Mouse (Mus musculus): ENCODE data around the gene Mtch2. TPM values are rescaled to one million over a fixed set of nuclear protein-coding genes. Genes with fewer than 3 reads are reported as not detected.
"Not testable (repeated sequence)": the region's sequence is repeated elsewhere in the genome, so short reads cannot be mapped to it uniquely, and the experiment has no call there.

Gene Mtch2
- total and polyA plus RNA-seq, 2 experiments from 2014 or later, result 106 to 222 TPM

- H3K9me3 ChIP-seq (ENCODE audit: low read length), result no peaks in the 10 kb centered on the region
- no peaks in the 10 kb centered on the region for H3K36me3 ChIP-seq (ENCODE audit: insufficient read depth)
- DNase-seq (no peak), ATAC-seq (no peak)
- H3K4me2 ChIP-seq (ENCODE audit: low read depth), result peak overlapping the region; percentile 79
- 63% methylated on average over 5 of the region's 5 CpGs for WGBS
- H3K27ac ChIP-seq (ENCODE audit: low read depth, low read length), result no peak overlapping the region
- no peak for TF ChIP-seq CTCF (IDR thresholded peaks at IDR 0.05; ENCODE audit: low read depth)
- H3K4me3 ChIP-seq (ENCODE audit: low read depth, low read length), result peak overlapping the region; percentile 72; the same call in 1 of the 2 replicates
- peak overlapping the region; percentile 94; the same call in 1 of the 2 replicates for H3K9ac ChIP-seq
- peaks cover 3% of the 10 kb centered on the region; the same call in 1 of the 2 replicates for H3K27me3 ChIP-seq (ENCODE audit: insufficient read depth, low read length)
- H3K4me1 ChIP-seq (ENCODE audit: insufficient read depth), result peaks cover 25% of the 10 kb centered on the region
Measured at GRCm38 (mm10) chr2:90887627-90888026, 40.7 kb downstream of the Mtch2 start.

GRCm38 (mm10) chr2:90889550-90890548 lies 42.9 kb downstream of the Mtch2 start:
- Histone ChIP-seq H3K4me2 (ENCODE audit: low read depth) (peak overlapping the region; percentile 63), H3K9ac (peak overlapping the region; percentile 54), H3K27me3 (ENCODE audit: insufficient read depth, low read length) (peaks cover 3% of the 10 kb centered on the region; the same call in 1 of the 2 replicates), H3K9me3 (ENCODE audit: low read length) (no peaks in the 10 kb centered on the region), H3K4me1 (ENCODE audit: insufficient read depth) (peaks cover 25% of the 10 kb centered on the region), H3K4me3 (ENCODE audit: low read depth, low read length) (peak overlapping the region; percentile 44), H3K27ac (ENCODE audit: low read depth, low read length) (peak overlapping the region; percentile 73), H3K36me3 (ENCODE audit: insufficient read depth) (peaks cover 8% of the 10 kb centered on the region)
- peak; percentile 16; the same call in 1 of the 2 replicates for TF ChIP-seq CTCF (IDR thresholded peaks at IDR 0.05; ENCODE audit: low read depth)
- 7% methylated on average over 117 of the region's 133 CpGs for WGBS
- ATAC-seq (peak; percentile 73), DNase-seq (peak; percentile 82)

GRCm38 (mm10) chr2:90893673-90894298 lies 46.8 kb downstream of the Mtch2 start:
- H3K9me3 ChIP-seq (ENCODE audit: low read length), result no peaks in the 10 kb centered on the region
- no peak overlapping the region for H3K4me3 ChIP-seq (ENCODE audit: low read depth, low read length)
- DNase-seq, result no peak
- no peak overlapping the region for H3K27ac ChIP-seq (ENCODE audit: low read depth, low read length)
- no peak overlapping the region for H3K9ac ChIP-seq
- H3K4me1 ChIP-seq (ENCODE audit: insufficient read depth), result peaks cover 12% of the 10 kb centered on the region
- peaks cover 3% of the 10 kb centered on the region; the same call in 1 of the 2 replicates for H3K27me3 ChIP-seq (ENCODE audit: insufficient read depth, low read length)
- H3K36me3 ChIP-seq (ENCODE audit: insufficient read depth), result peaks cover 36% of the 10 kb centered on the region
- TF ChIP-seq CTCF (IDR thresholded peaks at IDR 0.05; ENCODE audit: low read depth), result no peak
- H3K4me2 ChIP-seq (ENCODE audit: low read depth), result no peak overlapping the region
- no peak for ATAC-seq
- 94% methylated on average over 6 of the region's 6 CpGs for WGBS

GRCm38 (mm10) chr2:90894299-90894677 lies 47.3 kb downstream of the Mtch2 start:
- not testable (repeated sequence) for H3K4me1 ChIP-seq (ENCODE audit: insufficient read depth); H3K9ac ChIP-seq; DNase-seq; H3K4me3 ChIP-seq (ENCODE audit: low read depth, low read length); H3K27me3 ChIP-seq (ENCODE audit: insufficient read depth, low read length); H3K4me2 ChIP-seq (ENCODE audit: low read depth); H3K27ac ChIP-seq (ENCODE audit: low read depth, low read length); ATAC-seq; H3K9me3 ChIP-seq (ENCODE audit: low read length)
- WGBS, result 94% methylated on average over 3 of the region's 3 CpGs
- H3K36me3 ChIP-seq (ENCODE audit: insufficient read depth), result peaks cover 40% of the 10 kb centered on the region

- no peak overlapping the region for H3K27ac ChIP-seq (ENCODE audit: low read depth, low read length)
- TF ChIP-seq CTCF (IDR thresholded peaks at IDR 0.05; ENCODE audit: low read depth), result no peak
- ATAC-seq (no peak), DNase-seq (no peak)
- peak overlapping the region; percentile 83 for H3K4me3 ChIP-seq (ENCODE audit: low read depth, low read length)
- WGBS, result 80% methylated on average over 2 of the region's 2 CpGs
- peak overlapping the region; percentile 73 for H3K4me2 ChIP-seq (ENCODE audit: low read depth)
- peaks cover 8% of the 10 kb centered on the region for H3K4me1 ChIP-seq (ENCODE audit: insufficient read depth)
- no peaks in the 10 kb centered on the region for H3K9me3 ChIP-seq (ENCODE audit: low read length)
- peak overlapping the region; percentile 93; the same call in 1 of the 2 replicates for H3K9ac ChIP-seq
- peaks cover 35% of the 10 kb centered on the region for H3K36me3 ChIP-seq (ENCODE audit: insufficient read depth)
- H3K27me3 ChIP-seq (ENCODE audit: insufficient read depth, low read length), result no peaks in the 10 kb centered on the region
Measured at GRCm38 (mm10) chr2:90903398-90903797, 56.4 kb downstream of the Mtch2 start.

GRCm38 (mm10) chr2:90904076-90904855 lies 57.3 kb downstream of the Mtch2 start, which contains the start of the genes Kbtbd4 and Ndufs3:
Gene Kbtbd4 (plus strand): TSS chr2:90904740.
Gene Ndufs3 (minus strand): TSS chr2:90904827.
- Histone ChIP-seq H3K4me3 (ENCODE audit: low read depth, low read length) (peak within 1 kb of the TSS; percentile 83), H3K9ac (peak within 1 kb of the TSS; percentile 93), H3K9me3 (ENCODE audit: low read length) (no peaks in the 10 kb centered on the region), H3K36me3 (ENCODE audit: insufficient read depth) (peaks cover 36% of the 10 kb centered on the region), H3K27me3 (ENCODE audit: insufficient read depth, low read length) (no peaks in the 10 kb centered on the region), H3K4me1 (ENCODE audit: insufficient read depth) (peaks cover 8% of the 10 kb centered on the region), H3K4me2 (ENCODE audit: low read depth) (peak within 1 kb of the TSS; percentile 73), H3K27ac (ENCODE audit: low read depth, low read length) (peak within 1 kb of the TSS; percentile 96)
- 3% methylated on average over 43 of the region's 43 CpGs for WGBS
- DNase-seq (peak; percentile 95), ATAC-seq (peak; percentile 97)
- TF ChIP-seq CTCF (IDR thresholded peaks at IDR 0.05; ENCODE audit: low read depth), result no peak

All from forebrain, postnatal 0 days (tissue).